Mouse (Mus musculus) spleen, postnatal 0 days (tissue): ENCODE results near the gene Rbbp5. TPM values are rescaled to one million over a fixed set of nuclear protein-coding genes. Genes with fewer than 3 reads are reported as not detected.

ENCODE experiments used
- polyA plus RNA-seq: library from polyadenylated mRNA; unstranded; fragments of >200 nt; fragmentation: Nextera tagmentation; extraction: Ambion mirVana; gene quantifications from 2 replicates; pipeline ENCODE4 v1.2.1, GENCODE M21; 2015

Rbbp5 gene
- 21.5 and 24.5 TPM in 2 replicates for polyA plus RNA-seq

GRCm38 (mm10) chr1:132476928-132477691 lies at the start of gene Rbbp5:
Gene Rbbp5 (plus strand): TSS chr1:132477365.

GRCm38 (mm10) chr1:132506058-132506457 lies 28.9 kb downstream of the Rbbp5 start, which contains the start of gene Tmem81:
Gene Tmem81 (plus strand): TSS chr1:132506230.

GRCm38 (mm10) chr1:132542762-132543306 lies 65.7 kb downstream of the Rbbp5 start, which contains the start of gene Cntn2:
Gene Cntn2 (minus strand): TSS chr1:132543256.

Other genes starting within 250 kb of the Rbbp5 start
- gene Gm10188, start 247.6 kb upstream of the Rbbp5 start, polyA plus RNA-seq: not detected in 2 replicates
- 0.10 and 0.35 TPM in 2 replicates for gene Klhdc8a, start 178.7 kb upstream of the Rbbp5 start, polyA plus RNA-seq
- 4.6 and 6.6 TPM in 2 replicates for gene Nuak2, start 161.2 kb upstream of the Rbbp5 start, polyA plus RNA-seq
- 239 and 263 TPM in 2 replicates for gene Tmcc2, start 86.1 kb upstream of the Rbbp5 start, polyA plus RNA-seq
- 6.5 and 8.3 TPM in 2 replicates for gene Dstyk, start 59.8 kb upstream of the Rbbp5 start, polyA plus RNA-seq
- gene Tmem81, start 28.9 kb downstream of the Rbbp5 start, polyA plus RNA-seq: 1.0 and 1.2 TPM in 2 replicates
- 0.02 TPM in 1 of 2 replicates, not detected in the other for gene Cntn2, start 65.9 kb downstream of the Rbbp5 start, polyA plus RNA-seq